Mouse (Mus musculus): Measurements from ENCODE around the gene Dhrs4. TPM values are rescaled to one million over a fixed set of nuclear protein-coding genes. Genes with fewer than 3 reads are reported as not detected.

Dhrs4 gene
- polyA plus RNA-seq, 1 experiment, result 16.0 TPM

GRCm38 (mm10) chr14:55459796-55460195 is 18.8 kb upstream of the Dhrs4 start:
- Histone ChIP-seq H3K4me1 (ENCODE audit: control insufficient read depth, insufficient read depth, low read length) (no peaks in the 10 kb centered on the region), H3K27ac (ENCODE audit: insufficient read depth, low read length) (no peak overlapping the region), H3K4me3 (ENCODE audit: insufficient read depth, low read length) (no peak overlapping the region)
- TF ChIP-seq CTCF (IDR thresholded peaks at IDR 0.05; ENCODE audit: extremely low read depth, insufficient read depth, low read length) (no peak), POLR2A (IDR thresholded peaks at IDR 0.05; ENCODE audit: extremely low read depth, insufficient read depth, low read length) (no peak)

DNA sequence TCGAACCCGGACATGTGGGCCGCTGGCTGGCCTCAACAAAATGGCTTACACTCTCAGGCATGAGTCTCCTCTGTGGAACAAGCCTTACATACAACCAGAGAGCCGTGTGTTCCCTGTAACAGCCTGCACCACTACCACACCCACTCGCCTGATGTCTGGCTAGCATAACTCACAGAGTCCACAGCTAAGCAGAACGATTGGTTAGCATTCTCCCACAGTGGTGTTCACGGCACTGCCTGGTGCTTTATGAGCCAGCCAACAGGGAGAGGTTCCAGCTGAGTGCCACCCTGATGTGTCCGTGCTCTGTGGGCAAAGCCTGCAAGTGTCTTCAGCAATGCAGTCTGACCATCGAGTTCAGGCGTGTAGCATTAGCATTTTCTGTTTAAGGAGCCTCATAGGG is 18.3 kb upstream of the Dhrs4 start:
- no peaks in the 10 kb centered on the region for H3K4me1 ChIP-seq (ENCODE audit: control insufficient read depth, insufficient read depth, low read length)
- H3K4me3 ChIP-seq (ENCODE audit: insufficient read depth, low read length), result no peak overlapping the region
- no peak for TF ChIP-seq CTCF (IDR thresholded peaks at IDR 0.05; ENCODE audit: extremely low read depth, insufficient read depth, low read length)
- TF ChIP-seq POLR2A (IDR thresholded peaks at IDR 0.05; ENCODE audit: extremely low read depth, insufficient read depth, low read length), result no peak
- no peak overlapping the region for H3K27ac ChIP-seq (ENCODE audit: insufficient read depth, low read length)

- Histone ChIP-seq H3K27ac (ENCODE audit: insufficient read depth, low read length) (no peak overlapping the region), H3K4me1 (ENCODE audit: control insufficient read depth, insufficient read depth, low read length) (no peaks in the 10 kb centered on the region), H3K4me3 (ENCODE audit: insufficient read depth, low read length) (no peak overlapping the region)
- no peak for TF ChIP-seq POLR2A (IDR thresholded peaks at IDR 0.05; ENCODE audit: extremely low read depth, insufficient read depth, low read length)
- no peak for TF ChIP-seq CTCF (IDR thresholded peaks at IDR 0.05; ENCODE audit: extremely low read depth, insufficient read depth, low read length)
Measured at GRCm38 (mm10) chr14:55461757-55462156, 16.8 kb upstream of the Dhrs4 start.

DNA sequence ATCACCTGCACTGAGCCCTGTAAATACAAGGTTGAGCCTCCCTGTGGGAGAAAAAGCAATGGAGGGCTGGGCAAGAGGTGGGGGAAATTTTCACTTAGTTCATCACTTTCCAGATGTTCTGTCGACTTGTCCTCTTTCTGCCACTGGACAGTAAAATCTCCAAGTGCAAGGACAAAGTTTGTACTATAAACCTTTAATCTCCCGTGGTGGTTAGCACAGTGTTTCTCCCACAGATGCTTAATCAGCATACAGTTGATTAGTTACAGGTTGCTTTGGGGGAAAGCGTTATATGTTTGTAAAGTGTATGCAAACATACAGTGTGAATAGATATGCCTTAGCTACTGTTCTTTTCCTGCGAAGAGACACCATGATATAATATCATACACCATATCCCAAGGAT is 12.1 kb upstream of the Dhrs4 start:
- Histone ChIP-seq H3K4me3 (ENCODE audit: insufficient read depth, low read length) (no peak overlapping the region), H3K27ac (ENCODE audit: insufficient read depth, low read length) (no peak overlapping the region), H3K4me1 (ENCODE audit: control insufficient read depth, insufficient read depth, low read length) (no peaks in the 10 kb centered on the region)
- TF ChIP-seq POLR2A (IDR thresholded peaks at IDR 0.05; ENCODE audit: extremely low read depth, insufficient read depth, low read length) (no peak), CTCF (IDR thresholded peaks at IDR 0.05; ENCODE audit: extremely low read depth, insufficient read depth, low read length) (no peak)

DNA sequence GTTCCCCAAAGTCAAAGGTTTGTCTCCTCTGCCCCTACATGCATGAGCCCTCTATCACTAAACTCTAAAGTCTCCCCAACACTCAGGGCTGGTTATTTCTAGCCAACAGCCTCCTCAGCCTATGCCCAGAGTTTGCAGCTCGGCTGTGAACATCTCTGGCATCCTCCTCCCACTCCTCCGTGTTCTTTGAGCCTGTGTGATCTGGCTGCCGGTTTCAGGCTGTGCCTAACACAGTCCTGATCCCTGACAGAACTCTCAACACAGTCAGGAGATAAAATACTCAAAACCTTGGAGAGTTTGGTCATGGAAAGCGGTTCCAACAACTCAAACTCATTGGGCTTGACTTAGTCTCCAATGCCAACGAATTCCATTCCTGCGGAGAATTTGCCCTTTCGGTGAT is 11.4 kb upstream of the Dhrs4 start:
- TF ChIP-seq CTCF (IDR thresholded peaks at IDR 0.05; ENCODE audit: extremely low read depth, insufficient read depth, low read length) (no peak), POLR2A (IDR thresholded peaks at IDR 0.05; ENCODE audit: extremely low read depth, insufficient read depth, low read length) (no peak)
- H3K4me3 ChIP-seq (ENCODE audit: insufficient read depth, low read length), result no peak overlapping the region
- H3K27ac ChIP-seq (ENCODE audit: insufficient read depth, low read length), result no peak overlapping the region
- no peaks in the 10 kb centered on the region for H3K4me1 ChIP-seq (ENCODE audit: control insufficient read depth, insufficient read depth, low read length)

- H3K27ac ChIP-seq (ENCODE audit: insufficient read depth, low read length), result no peak overlapping the region
- no peaks in the 10 kb centered on the region for H3K4me1 ChIP-seq (ENCODE audit: control insufficient read depth, insufficient read depth, low read length)
- TF ChIP-seq POLR2A (IDR thresholded peaks at IDR 0.05; ENCODE audit: extremely low read depth, insufficient read depth, low read length), result no peak
- TF ChIP-seq CTCF (IDR thresholded peaks at IDR 0.05; ENCODE audit: extremely low read depth, insufficient read depth, low read length), result no peak
- no peak overlapping the region for H3K4me3 ChIP-seq (ENCODE audit: insufficient read depth, low read length)
Measured at GRCm38 (mm10) chr14:55468301-55468741, 10.2 kb upstream of the Dhrs4 start.

- no peaks in the 10 kb centered on the region for H3K4me1 ChIP-seq (ENCODE audit: control insufficient read depth, insufficient read depth, low read length)
- no peak overlapping the region for H3K27ac ChIP-seq (ENCODE audit: insufficient read depth, low read length)
- no peak overlapping the region for H3K4me3 ChIP-seq (ENCODE audit: insufficient read depth, low read length)
- TF ChIP-seq POLR2A (IDR thresholded peaks at IDR 0.05; ENCODE audit: extremely low read depth, insufficient read depth, low read length) (no peak), CTCF (IDR thresholded peaks at IDR 0.05; ENCODE audit: extremely low read depth, insufficient read depth, low read length) (no peak)
Measured at GRCm38 (mm10) chr14:55469041-55469440, 9.5 kb upstream of the Dhrs4 start.

- TF ChIP-seq CTCF (IDR thresholded peaks at IDR 0.05; ENCODE audit: extremely low read depth, insufficient read depth, low read length) (no peak), POLR2A (IDR thresholded peaks at IDR 0.05; ENCODE audit: extremely low read depth, insufficient read depth, low read length) (no peak)
Measured at GRCm38 (mm10) chr14:55469821-55470220, 8.7 kb upstream of the Dhrs4 start.

DNA sequence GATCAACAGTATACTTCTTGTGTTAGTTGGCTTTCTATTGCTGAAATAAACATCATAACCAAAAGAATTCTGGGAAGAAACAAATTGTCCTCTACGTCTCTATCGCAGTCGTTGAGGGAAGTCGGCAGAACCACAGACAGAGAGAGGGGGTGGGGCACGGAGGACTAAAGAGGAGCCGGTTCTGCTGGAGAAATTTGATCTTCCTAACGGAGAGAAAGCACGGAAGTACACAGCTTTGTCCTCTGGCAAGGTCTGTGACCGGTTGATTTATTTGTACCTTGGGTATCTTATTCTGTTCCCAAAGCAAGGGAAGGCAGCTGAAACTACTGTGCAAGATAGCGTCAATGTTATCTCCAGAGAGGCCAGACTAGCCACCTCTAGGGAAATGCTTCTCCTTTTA is 7.8 kb upstream of the Dhrs4 start:
- Histone ChIP-seq H3K4me1 (ENCODE audit: control insufficient read depth, insufficient read depth, low read length) (no peaks in the 10 kb centered on the region), H3K27ac (ENCODE audit: insufficient read depth, low read length) (no peak overlapping the region), H3K4me3 (ENCODE audit: insufficient read depth, low read length) (no peak overlapping the region)
- TF ChIP-seq CTCF (IDR thresholded peaks at IDR 0.05; ENCODE audit: extremely low read depth, insufficient read depth, low read length) (no peak), POLR2A (IDR thresholded peaks at IDR 0.05; ENCODE audit: extremely low read depth, insufficient read depth, low read length) (no peak)

More at GRCm38 (mm10) chr14:55469821-55470220, 8.7 kb upstream of the Dhrs4 start:
- Histone ChIP-seq H3K4me1 (ENCODE audit: control insufficient read depth, insufficient read depth, low read length) (no peaks in the 10 kb centered on the region), H3K4me3 (ENCODE audit: insufficient read depth, low read length) (no peak overlapping the region), H3K27ac (ENCODE audit: insufficient read depth, low read length) (no peak overlapping the region)

DNA sequence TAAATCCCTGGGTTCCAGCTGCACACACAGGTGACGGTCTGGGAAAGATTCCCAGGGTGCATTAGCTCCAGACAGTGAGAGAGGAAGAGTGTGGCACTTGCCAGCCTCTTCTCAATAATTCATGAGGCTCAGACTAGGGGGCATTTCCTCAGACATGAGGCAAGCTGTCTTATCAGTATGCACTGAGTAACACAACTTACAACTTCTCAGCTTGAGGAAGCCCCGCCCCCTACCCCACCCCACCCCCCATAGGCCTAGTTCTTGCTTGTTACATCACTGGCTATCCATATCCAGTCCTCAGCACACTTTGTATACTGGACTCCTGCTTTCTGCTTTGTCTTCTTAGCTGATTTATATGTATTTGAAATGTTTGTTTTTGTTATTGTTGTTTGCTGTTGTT is 2.9 kb upstream of the Dhrs4 start:
- no peak overlapping the region for H3K27ac ChIP-seq (ENCODE audit: insufficient read depth, low read length)
- H3K4me3 ChIP-seq (ENCODE audit: insufficient read depth, low read length), result no peak overlapping the region
- TF ChIP-seq POLR2A (IDR thresholded peaks at IDR 0.05; ENCODE audit: extremely low read depth, insufficient read depth, low read length) (no peak), CTCF (IDR thresholded peaks at IDR 0.05; ENCODE audit: extremely low read depth, insufficient read depth, low read length) (no peak)
- no peaks in the 10 kb centered on the region for H3K4me1 ChIP-seq (ENCODE audit: control insufficient read depth, insufficient read depth, low read length)

All from cortical plate, adult 2 months (tissue).